Mouse (Mus musculus): ENCODE measurements around the gene Polr3g. TPM values are rescaled to one million over a fixed set of nuclear protein-coding genes. Genes with fewer than 3 reads are reported as not detected.
"Not testable (repeated sequence)": the region's sequence is repeated elsewhere in the genome, so short reads cannot be mapped to it uniquely, and the experiment has no call there.

Gene Polr3g
- polyA plus RNA-seq, 1 experiment from 2014 or later: 5.1 TPM

- TF ChIP-seq EP300 (IDR thresholded peaks at IDR 0.05) (no peak), CTCF (IDR thresholded peaks at IDR 0.05) (no peak)
- 20% methylated on average over 5 of the region's 5 CpGs for WGBS
- DNase-seq (ENCODE audit: low spot score) (peak; percentile 7), ATAC-seq (no peak)
- Histone ChIP-seq H3K4me2 (replicated peaks; ENCODE audit: low read depth, low read length) (peak overlapping the region; percentile 73), H3K4me1 (ENCODE audit: insufficient read depth, low read depth, low read length) (peaks cover 2% of the 10 kb centered on the region; the same call in 1 of the 2 replicates), H3K27ac (ENCODE audit: low read length) (peak overlapping the region; percentile 92), H3K9me3 (ENCODE audit: low read length) (no peaks in the 10 kb centered on the region), H3K27me3 (replicated peaks; ENCODE audit: insufficient read depth, low read length) (no peaks in the 10 kb centered on the region), H3K36me3 (ENCODE audit: insufficient read depth, low read length) (no peaks in the 10 kb centered on the region), H3K9ac (replicated peaks; ENCODE audit: low read depth) (peak overlapping the region; percentile 81; the same call in 1 of the 2 replicates), H3K4me3 (ENCODE audit: low read depth, low read length) (peak overlapping the region; percentile 86)
Observed at GRCm38 (mm10) chr13:81657008-81657350, 53.8 kb downstream of the Polr3g start.

- TF ChIP-seq EP300 (IDR thresholded peaks at IDR 0.05): no peak
- TF ChIP-seq CTCF (IDR thresholded peaks at IDR 0.05): no peak
- ATAC-seq (no peak), DNase-seq (ENCODE audit: low spot score) (peak; percentile 42)
- H3K9ac ChIP-seq (replicated peaks; ENCODE audit: low read depth): no peak overlapping the region
- no peaks in the 10 kb centered on the region for H3K9me3 ChIP-seq (ENCODE audit: low read length)
- H3K4me3 ChIP-seq (ENCODE audit: low read depth, low read length): no peak overlapping the region
- H3K27ac ChIP-seq (ENCODE audit: low read length): 0 out of 2 replicates have a peak overlapping the region, but pooled peaks have one; percentile 32
- 20% methylated on average over 14 of the region's 14 CpGs for WGBS
- no peaks in the 10 kb centered on the region for H3K36me3 ChIP-seq (ENCODE audit: insufficient read depth, low read length)
- H3K4me2 ChIP-seq (replicated peaks; ENCODE audit: low read depth, low read length): 0 out of 2 replicates have a peak overlapping the region, but pooled peaks have one; percentile 73
- H3K27me3 ChIP-seq (replicated peaks; ENCODE audit: insufficient read depth, low read length): no peaks in the 10 kb centered on the region
- peaks cover 2% of the 10 kb centered on the region; the same call in 1 of the 2 replicates for H3K4me1 ChIP-seq (ENCODE audit: insufficient read depth, low read depth, low read length)
Observed at GRCm38 (mm10) chr13:81656091-81656850, 54.5 kb downstream of the Polr3g start.

GRCm38 (mm10) chr13:81650382-81650781 is 60.4 kb downstream of the Polr3g start:
- H3K4me2 ChIP-seq (replicated peaks; ENCODE audit: low read depth, low read length); H3K36me3 ChIP-seq (ENCODE audit: insufficient read depth, low read length); H3K9ac ChIP-seq (replicated peaks; ENCODE audit: low read depth); H3K27me3 ChIP-seq (replicated peaks; ENCODE audit: insufficient read depth, low read length); H3K4me3 ChIP-seq (ENCODE audit: low read depth, low read length); H3K9me3 ChIP-seq (ENCODE audit: low read length); ATAC-seq; H3K4me1 ChIP-seq (ENCODE audit: insufficient read depth, low read depth, low read length); DNase-seq (ENCODE audit: low spot score); H3K27ac ChIP-seq (ENCODE audit: low read length): not testable (repeated sequence)
- WGBS: 68% methylated on average over 4 of the region's 6 CpGs

GRCm38 (mm10) chr13:81646348-81646747 is 64.5 kb downstream of the Polr3g start:
- no peaks in the 10 kb centered on the region for H3K9me3 ChIP-seq (ENCODE audit: low read length)
- no peak for ATAC-seq
- 71% methylated on average over 6 of the region's 6 CpGs for WGBS

GRCm38 (mm10) chr13:81644047-81644565 is 66.7 kb downstream of the Polr3g start:
- H3K4me3 ChIP-seq (ENCODE audit: low read depth, low read length): no peak overlapping the region
- H3K9ac ChIP-seq (replicated peaks; ENCODE audit: low read depth): no peak overlapping the region
- H3K27ac ChIP-seq (ENCODE audit: low read length): no peak overlapping the region
- no peak overlapping the region for H3K4me2 ChIP-seq (replicated peaks; ENCODE audit: low read depth, low read length)
- no peak for DNase-seq (ENCODE audit: low spot score)
- H3K4me1 ChIP-seq (ENCODE audit: insufficient read depth, low read depth, low read length): no peaks in the 10 kb centered on the region
- no peak for ATAC-seq
- no peaks in the 10 kb centered on the region for H3K36me3 ChIP-seq (ENCODE audit: insufficient read depth, low read length)
- no peak for TF ChIP-seq EP300 (IDR thresholded peaks at IDR 0.05)
- no peak for TF ChIP-seq CTCF (IDR thresholded peaks at IDR 0.05)
- 83% methylated on average over 11 of the region's 11 CpGs for WGBS
- H3K9me3 ChIP-seq (ENCODE audit: low read length): no peaks in the 10 kb centered on the region
- H3K27me3 ChIP-seq (replicated peaks; ENCODE audit: insufficient read depth, low read length): no peaks in the 10 kb centered on the region

More at GRCm38 (mm10) chr13:81646348-81646747, 64.5 kb downstream of the Polr3g start:
- Histone ChIP-seq H3K4me1 (ENCODE audit: insufficient read depth, low read depth, low read length) (no peaks in the 10 kb centered on the region), H3K9ac (replicated peaks; ENCODE audit: low read depth) (no peak overlapping the region), H3K4me3 (ENCODE audit: low read depth, low read length) (no peak overlapping the region), H3K27me3 (replicated peaks; ENCODE audit: insufficient read depth, low read length) (no peaks in the 10 kb centered on the region), H3K36me3 (ENCODE audit: insufficient read depth, low read length) (no peaks in the 10 kb centered on the region), H3K4me2 (replicated peaks; ENCODE audit: low read depth, low read length) (no peak overlapping the region), H3K27ac (ENCODE audit: low read length) (no peak overlapping the region)
- TF ChIP-seq EP300 (IDR thresholded peaks at IDR 0.05) (no peak), CTCF (IDR thresholded peaks at IDR 0.05) (no peak)
- DNase-seq (ENCODE audit: low spot score): no peak

- H3K4me2 ChIP-seq (replicated peaks; ENCODE audit: low read depth, low read length): no peak overlapping the region
- DNase-seq (ENCODE audit: low spot score): no peak
- 50% methylated on average over 7 of the region's 7 CpGs for WGBS
Observed at GRCm38 (mm10) chr13:81642491-81643149, 68.2 kb downstream of the Polr3g start.

More at GRCm38 (mm10) chr13:81642491-81643149, 68.2 kb downstream of the Polr3g start:
- H3K4me3 ChIP-seq (ENCODE audit: low read depth, low read length): no peak overlapping the region
- H3K4me1 ChIP-seq (ENCODE audit: insufficient read depth, low read depth, low read length): no peaks in the 10 kb centered on the region
- ATAC-seq: no peak
- H3K9me3 ChIP-seq (ENCODE audit: low read length): no peaks in the 10 kb centered on the region
- H3K9ac ChIP-seq (replicated peaks; ENCODE audit: low read depth): no peak overlapping the region
- TF ChIP-seq EP300 (IDR thresholded peaks at IDR 0.05) (no peak), CTCF (IDR thresholded peaks at IDR 0.05) (no peak)
- H3K27me3 ChIP-seq (replicated peaks; ENCODE audit: insufficient read depth, low read length): no peaks in the 10 kb centered on the region
- no peaks in the 10 kb centered on the region for H3K36me3 ChIP-seq (ENCODE audit: insufficient read depth, low read length)
- H3K27ac ChIP-seq (ENCODE audit: low read length): no peak overlapping the region

Data from lung, postnatal 0 days (tissue).